Mouse (Mus musculus): ENCODE data around the gene Sqstm1.

Gene Sqstm1

DNA sequence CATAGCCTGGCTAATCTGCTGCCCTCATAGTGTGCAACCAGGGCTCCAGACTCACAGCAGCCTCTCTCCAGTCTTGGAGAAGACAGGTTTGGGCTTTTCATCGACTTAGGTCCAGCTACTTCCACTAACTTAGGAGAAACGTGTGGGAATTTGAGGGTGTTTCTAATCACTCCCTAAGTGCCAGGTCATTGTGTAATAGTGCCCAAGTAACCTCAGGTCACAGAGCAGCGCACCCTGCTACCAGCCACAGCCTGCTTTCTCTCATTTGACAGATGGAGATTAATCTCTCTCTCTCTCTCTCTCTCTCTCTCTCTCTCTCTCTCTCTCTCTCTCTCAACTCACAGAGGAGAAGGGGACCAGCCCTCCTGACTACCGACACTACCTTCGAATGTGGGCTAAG, 42.3 kb downstream of the Sqstm1 start:
- DNase-seq = no peak

- DNase-seq = no peak
These were observed 48.1 kb downstream of the Sqstm1 start for GRCm38 (mm10) chr11:50162338-50163050.

DNA sequence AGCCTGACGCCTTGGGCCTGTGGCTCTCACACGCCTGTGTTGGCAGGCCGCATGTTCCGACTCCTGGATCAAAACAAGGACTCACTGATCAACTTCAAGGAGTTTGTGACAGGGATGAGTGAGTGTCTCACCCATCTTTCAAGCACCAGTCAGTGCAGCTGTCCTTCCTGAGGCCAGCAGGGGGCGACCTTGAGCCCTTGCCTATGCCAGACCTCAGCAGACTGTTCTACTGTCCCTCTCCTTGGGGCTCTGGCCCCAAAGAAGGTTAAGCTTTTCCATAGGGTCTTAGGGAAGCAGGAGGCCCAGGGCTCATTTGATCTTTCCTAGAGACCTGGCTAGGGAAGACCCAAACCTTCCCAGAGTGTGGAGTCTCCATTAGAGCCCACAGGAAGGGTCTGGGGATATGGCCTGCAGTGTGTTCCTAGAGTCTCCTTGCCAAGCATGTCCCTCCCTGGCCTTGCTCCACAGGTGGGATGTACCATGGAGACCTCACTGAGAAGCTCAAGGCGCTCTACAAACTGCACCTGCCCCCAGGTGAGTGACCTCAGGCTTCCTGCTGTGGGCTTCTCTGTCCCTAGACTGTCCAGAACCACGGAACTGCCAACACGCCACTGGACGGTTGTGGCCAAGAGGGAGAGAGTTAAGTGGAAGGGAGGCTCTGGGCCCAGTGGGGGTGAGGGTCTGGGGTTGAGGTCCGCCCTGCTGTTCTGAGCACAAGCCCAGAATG, 48.9 kb downstream of the Sqstm1 start:
- DNase-seq = peak; percentile 46

DNA sequence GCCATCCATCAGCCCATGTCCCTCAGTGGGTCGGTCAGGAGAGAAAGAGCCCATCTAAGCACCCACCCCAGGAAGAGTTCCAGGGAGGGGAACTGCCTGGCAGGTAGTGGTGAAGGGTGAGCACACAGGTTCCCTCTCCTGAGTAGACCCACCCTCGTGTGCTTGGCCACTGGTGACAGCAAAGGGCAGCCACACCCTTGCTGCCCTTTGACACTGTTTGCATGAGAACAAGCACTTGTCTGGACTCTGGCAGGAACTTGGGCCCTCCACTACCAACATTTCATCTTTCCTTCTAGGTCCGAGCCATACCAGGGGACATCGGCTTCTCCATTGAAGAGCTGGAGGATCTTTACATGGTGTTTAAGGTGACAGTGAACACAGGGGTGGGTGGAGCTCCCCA, 51.3 kb downstream of the Sqstm1 start:
- no peak for DNase-seq

DNA sequence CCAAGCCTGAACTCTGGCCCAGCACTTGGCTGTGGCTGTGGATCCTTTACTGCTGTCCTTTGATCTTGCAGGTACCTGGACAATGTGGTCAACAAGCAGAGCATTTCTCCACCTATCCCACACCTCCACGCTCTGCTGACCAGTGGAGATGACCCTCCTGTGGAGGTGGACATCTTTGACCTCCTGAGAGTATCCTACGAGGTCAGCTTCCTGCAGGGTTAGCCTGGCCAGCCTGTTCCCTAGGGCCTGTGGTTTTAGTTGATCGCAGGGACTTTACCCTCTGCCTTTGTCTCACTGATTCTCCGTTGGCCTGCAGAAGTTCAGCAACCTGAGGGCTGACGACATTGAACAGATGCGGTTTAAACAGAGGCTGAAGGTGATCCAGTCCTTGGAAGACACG, 52.3 kb downstream of the Sqstm1 start:
- no peak for DNase-seq

- no peak for DNase-seq
These were observed 53.8 kb downstream of the Sqstm1 start for GRCm38 (mm10) chr11:50156725-50157258.

- no peak for DNase-seq
These were observed 54.8 kb downstream of the Sqstm1 start for GRCm38 (mm10) chr11:50155785-50156184.

GRCm38 (mm10) chr11:50154777-50155520, 55.7 kb downstream of the Sqstm1 start:
- no peak for DNase-seq

GRCm38 (mm10) chr11:50154166-50154565, 56.5 kb downstream of the Sqstm1 start:
- no peak for DNase-seq

DNA sequence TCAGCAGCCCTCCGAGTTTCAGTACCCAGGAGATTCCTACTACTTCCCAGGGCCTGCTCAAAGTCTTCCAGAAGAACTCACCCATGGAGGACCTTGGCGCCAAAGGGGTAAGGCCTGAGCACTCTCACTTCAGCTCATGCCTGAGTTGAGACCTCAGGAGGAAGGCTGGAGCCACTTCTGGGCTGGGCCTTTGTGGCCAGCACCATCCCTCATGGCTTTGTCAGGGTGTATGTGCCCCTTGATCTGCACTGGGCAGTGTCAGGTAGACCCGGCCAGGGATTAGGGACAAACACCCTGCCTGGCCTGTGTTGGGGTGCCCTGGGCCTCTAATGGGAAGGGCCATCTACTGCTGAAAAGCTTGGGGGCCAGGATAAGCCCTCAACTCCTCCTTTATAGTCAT, 59.3 kb downstream of the Sqstm1 start:
- no peak for DNase-seq

DNA sequence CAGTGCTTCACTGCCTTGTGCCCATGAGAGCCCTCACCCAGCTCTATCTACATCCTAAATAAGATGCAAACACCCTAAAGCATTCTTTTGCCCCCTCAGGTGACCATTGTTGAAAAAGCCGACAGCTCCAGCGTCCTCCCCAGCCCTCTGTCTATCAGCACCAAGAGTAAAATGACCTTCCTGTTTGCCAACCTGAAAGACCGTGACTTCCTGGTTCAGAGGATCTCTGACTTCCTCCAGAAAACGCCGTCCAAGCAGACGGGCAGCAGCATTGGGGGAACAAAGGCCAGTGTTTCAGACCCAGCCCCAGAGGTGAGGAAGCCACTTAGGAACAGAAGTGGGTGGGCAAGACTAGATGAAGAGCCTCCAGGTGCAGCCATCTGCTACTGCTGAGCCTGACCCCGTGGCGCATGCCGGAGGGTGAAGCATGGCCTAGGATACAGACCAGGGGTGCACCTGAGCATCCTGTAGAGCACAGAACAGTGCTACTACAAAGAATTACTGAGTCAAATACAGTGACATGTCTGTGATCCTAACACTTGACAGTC, 61.0 kb downstream of the Sqstm1 start:
- DNase-seq = no peak
